Mouse (Mus musculus): ENCODE results near the gene Kcnc4. TPM values are rescaled to one million over a fixed set of nuclear protein-coding genes. Genes with fewer than 3 reads are reported as not detected.
A peak's percentile ranks its signal among the peaks of the same experiment; 100 is the strongest.

Gene Kcnc4
- total RNA-seq, 2 experiments from 2014 or later, result 55.5 to 60.2 TPM

GRCm38 (mm10) chr3:107458104-107458503 is 1.2 kb downstream of the Kcnc4 start:
- no peak for DNase-seq

GRCm38 (mm10) chr3:107454280-107454679 is 5.1 kb downstream of the Kcnc4 start:
- no peak for DNase-seq

- DNase-seq, result no peak
Measured at GRCm38 (mm10) chr3:107446822-107447221, 12.5 kb downstream of the Kcnc4 start.

- DNase-seq, result no peak
Measured at GRCm38 (mm10) chr3:107443866-107444265, 15.5 kb downstream of the Kcnc4 start.

- peak; percentile 70 to 74 for DNase-seq
Measured at GRCm38 (mm10) chr3:107442191-107442590, 17.2 kb downstream of the Kcnc4 start.

- no peak for DNase-seq
Measured at GRCm38 (mm10) chr3:107441306-107441705, 18.0 kb downstream of the Kcnc4 start.

- no peak for DNase-seq
Measured at GRCm38 (mm10) chr3:107439280-107439679, 20.1 kb downstream of the Kcnc4 start.

GRCm38 (mm10) chr3:107437666-107438065 is 21.7 kb downstream of the Kcnc4 start:
- DNase-seq, result no peak

GRCm38 (mm10) chr3:107436434-107436833 is 22.9 kb downstream of the Kcnc4 start:
- no peak for DNase-seq

- no peak for DNase-seq
Measured at GRCm38 (mm10) chr3:107433614-107434013, 25.7 kb downstream of the Kcnc4 start.

GRCm38 (mm10) chr3:107431268-107431667 is 28.1 kb downstream of the Kcnc4 start:
- no peak for DNase-seq

- DNase-seq, result peak in 1 of 2 experiments; percentile 48
Measured at GRCm38 (mm10) chr3:107424258-107425041, 34.9 kb downstream of the Kcnc4 start.

GRCm38 (mm10) chr3:107420156-107420555 is 39.2 kb downstream of the Kcnc4 start:
- no peak for DNase-seq

GRCm38 (mm10) chr3:107417287-107417644 is 42.1 kb downstream of the Kcnc4 start:
- no peak for DNase-seq

- DNase-seq, result no peak
Measured at GRCm38 (mm10) chr3:107416541-107417286, 42.6 kb downstream of the Kcnc4 start.

- DNase-seq, result no peak
Measured at GRCm38 (mm10) chr3:107413093-107413492, 46.3 kb downstream of the Kcnc4 start.

GRCm38 (mm10) chr3:107412509-107412908 is 46.8 kb downstream of the Kcnc4 start:
- no peak for DNase-seq

- DNase-seq, result no peak
Measured at GRCm38 (mm10) chr3:107411669-107412068, 47.7 kb downstream of the Kcnc4 start.

GRCm38 (mm10) chr3:107401401-107401800 is 58.0 kb downstream of the Kcnc4 start:
- no peak for DNase-seq

- DNase-seq, result no peak
Measured at GRCm38 (mm10) chr3:107399991-107400640, 59.2 kb downstream of the Kcnc4 start.

- DNase-seq, result no peak
Measured at GRCm38 (mm10) chr3:107391198-107391597, 68.2 kb downstream of the Kcnc4 start.

Data from layer of hippocampus, postnatal 36 days (tissue).